Mouse (Mus musculus): Measurements from ENCODE around the gene Sept11. TPM values are rescaled to one million over a fixed set of nuclear protein-coding genes. Genes with fewer than 3 reads are reported as not detected.

Sept11 gene
- polyA plus RNA-seq, 1 experiment from 2014 or later = 175 TPM

DNA sequence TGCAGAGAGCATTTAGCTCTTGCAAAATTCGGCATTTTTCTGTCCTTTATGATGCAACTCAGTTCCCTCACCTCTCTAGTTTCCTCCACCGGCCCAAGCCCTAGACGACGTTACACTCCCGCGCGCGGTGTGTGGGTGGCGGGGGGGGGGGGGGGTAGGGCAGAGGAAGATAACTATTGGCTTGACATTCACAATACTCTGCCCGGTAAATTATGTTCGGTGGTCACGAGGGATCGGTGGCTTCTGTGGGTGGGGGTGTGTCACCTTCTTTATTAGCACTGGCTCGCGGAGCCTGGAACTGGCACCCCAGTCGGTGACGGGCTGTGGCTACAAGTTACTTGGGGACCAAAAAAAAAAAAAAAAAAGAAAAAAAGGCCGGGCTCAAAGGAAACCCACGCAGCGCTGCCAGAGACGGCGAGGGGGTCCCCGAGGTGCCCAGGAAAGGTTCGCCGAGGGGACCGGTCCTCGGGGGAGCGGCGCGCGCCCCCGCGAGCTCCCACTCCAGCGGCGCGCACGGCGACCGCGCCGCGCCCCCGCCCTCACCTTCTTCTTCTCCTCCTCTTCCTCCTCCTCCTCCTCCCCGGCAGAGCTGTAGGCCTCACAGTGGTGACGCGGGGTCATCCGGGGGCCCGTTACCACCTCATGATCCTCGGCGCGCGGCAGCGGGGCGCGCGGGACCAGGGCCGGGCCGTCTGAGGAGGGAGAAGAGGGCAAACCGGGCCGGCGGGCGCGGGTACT is 112.3 kb downstream of the Sept11 start:
- H3K4me1 ChIP-seq (replicated peaks; ENCODE audit: control insufficient read depth, insufficient read depth, low read length) = peaks cover 18% of the 10 kb centered on the region
- H3K27ac ChIP-seq (ENCODE audit: low read length) = peak overlapping the region; percentile 97
- ATAC-seq = peak; percentile 41
- H3K9me3 ChIP-seq (ENCODE audit: control insufficient read depth, low read length) = no peaks in the 10 kb centered on the region
- WGBS = under 1% methylated on average over 43 of the region's 63 CpGs
- H3K4me2 ChIP-seq (ENCODE audit: low read length) = peak overlapping the region; percentile 91
- H3K36me3 ChIP-seq (ENCODE audit: control insufficient read depth, insufficient read depth) = peaks cover 5% of the 10 kb centered on the region; the same call in 1 of the 2 replicates
- peak overlapping the region; percentile 85 for H3K4me3 ChIP-seq (replicated peaks; ENCODE audit: low read length)
- H3K27me3 ChIP-seq (replicated peaks; ENCODE audit: control insufficient read depth, insufficient read depth, low read length) = no peaks in the 10 kb centered on the region
- H3K9ac ChIP-seq (replicated peaks; ENCODE audit: low read depth, low read length) = peak overlapping the region; percentile 96

GRCm38 (mm10) chr5:93206109-93207005 is 113.1 kb downstream of the Sept11 start, which contains the start of the genes Ccni and 2010109A12Rik:
Ccni (minus strand) TSS chr5:93206495.
2010109A12Rik (plus strand) TSS chr5:93206518.
- Histone ChIP-seq H3K9ac (replicated peaks; ENCODE audit: low read depth, low read length) (peak within 1 kb of the TSS; percentile 96), H3K4me2 (ENCODE audit: low read length) (peak within 1 kb of the TSS; percentile 91), H3K36me3 (ENCODE audit: control insufficient read depth, insufficient read depth) (no peaks in the 10 kb centered on the region), H3K27me3 (replicated peaks; ENCODE audit: control insufficient read depth, insufficient read depth, low read length) (no peaks in the 10 kb centered on the region), H3K27ac (ENCODE audit: low read length) (peak within 1 kb of the TSS; percentile 97), H3K9me3 (ENCODE audit: control insufficient read depth, low read length) (no peaks in the 10 kb centered on the region), H3K4me1 (replicated peaks; ENCODE audit: control insufficient read depth, insufficient read depth, low read length) (peaks cover 18% of the 10 kb centered on the region), H3K4me3 (replicated peaks; ENCODE audit: low read length) (peak within 1 kb of the TSS; percentile 85)
- peak; percentile 96 for ATAC-seq
- WGBS = under 1% methylated on average over 71 of the region's 79 CpGs

GRCm38 (mm10) chr5:93207006-93207348 is 113.7 kb downstream of the Sept11 start:
- H3K4me3 ChIP-seq (replicated peaks; ENCODE audit: low read length) = peak overlapping the region; percentile 85
- ATAC-seq = peak; percentile 32
- no peaks in the 10 kb centered on the region for H3K27me3 ChIP-seq (replicated peaks; ENCODE audit: control insufficient read depth, insufficient read depth, low read length)
- H3K36me3 ChIP-seq (ENCODE audit: control insufficient read depth, insufficient read depth) = no peaks in the 10 kb centered on the region
- peaks cover 18% of the 10 kb centered on the region for H3K4me1 ChIP-seq (replicated peaks; ENCODE audit: control insufficient read depth, insufficient read depth, low read length)
- peak overlapping the region; percentile 66 for H3K4me2 ChIP-seq (ENCODE audit: low read length)
- peak overlapping the region; percentile 96 for H3K9ac ChIP-seq (replicated peaks; ENCODE audit: low read depth, low read length)
- H3K27ac ChIP-seq (ENCODE audit: low read length) = peak overlapping the region; percentile 97
- WGBS = 1% methylated on average over 6 of the region's 6 CpGs
- no peaks in the 10 kb centered on the region for H3K9me3 ChIP-seq (ENCODE audit: control insufficient read depth, low read length)

- no peak overlapping the region for H3K4me3 ChIP-seq (replicated peaks; ENCODE audit: low read length)
- peaks cover 18% of the 10 kb centered on the region for H3K4me1 ChIP-seq (replicated peaks; ENCODE audit: control insufficient read depth, insufficient read depth, low read length)
- 52% methylated on average over 1 of the region's 1 CpGs for WGBS
- peak overlapping the region; percentile 66; the same call in 1 of the 2 replicates for H3K4me2 ChIP-seq (ENCODE audit: low read length)
- H3K9me3 ChIP-seq (ENCODE audit: control insufficient read depth, low read length) = no peaks in the 10 kb centered on the region
- H3K27me3 ChIP-seq (replicated peaks; ENCODE audit: control insufficient read depth, insufficient read depth, low read length) = no peaks in the 10 kb centered on the region
- no peaks in the 10 kb centered on the region for H3K36me3 ChIP-seq (ENCODE audit: control insufficient read depth, insufficient read depth)
- no peak overlapping the region for H3K9ac ChIP-seq (replicated peaks; ENCODE audit: low read depth, low read length)
- H3K27ac ChIP-seq (ENCODE audit: low read length) = peak overlapping the region; percentile 50; the same call in 1 of the 2 replicates
- no peak for ATAC-seq
Observed at GRCm38 (mm10) chr5:93207555-93207954, 114.3 kb downstream of the Sept11 start.

- ATAC-seq = no peak
- no peaks in the 10 kb centered on the region for H3K4me1 ChIP-seq (replicated peaks; ENCODE audit: control insufficient read depth, insufficient read depth, low read length)
- WGBS = 86% methylated on average over 3 of the region's 3 CpGs
Observed at GRCm38 (mm10) chr5:93218375-93218774, 125.1 kb downstream of the Sept11 start.

GRCm38 (mm10) chr5:93221661-93222060 is 128.4 kb downstream of the Sept11 start:
- WGBS = 58% methylated on average over 3 of the region's 3 CpGs
- Histone ChIP-seq H3K27ac (ENCODE audit: low read length) (no peak overlapping the region), H3K4me3 (replicated peaks; ENCODE audit: low read length) (no peak overlapping the region), H3K9ac (replicated peaks; ENCODE audit: low read depth, low read length) (no peak overlapping the region), H3K9me3 (ENCODE audit: control insufficient read depth, low read length) (no peaks in the 10 kb centered on the region), H3K36me3 (ENCODE audit: control insufficient read depth, insufficient read depth) (no peaks in the 10 kb centered on the region), H3K27me3 (replicated peaks; ENCODE audit: control insufficient read depth, insufficient read depth, low read length) (no peaks in the 10 kb centered on the region), H3K4me2 (ENCODE audit: low read length) (no peak overlapping the region), H3K4me1 (replicated peaks; ENCODE audit: control insufficient read depth, insufficient read depth, low read length) (no peaks in the 10 kb centered on the region)
- no peak for ATAC-seq

More at GRCm38 (mm10) chr5:93218375-93218774, 125.1 kb downstream of the Sept11 start:
- Histone ChIP-seq H3K27me3 (replicated peaks; ENCODE audit: control insufficient read depth, insufficient read depth, low read length) (no peaks in the 10 kb centered on the region), H3K27ac (ENCODE audit: low read length) (no peak overlapping the region), H3K36me3 (ENCODE audit: control insufficient read depth, insufficient read depth) (no peaks in the 10 kb centered on the region), H3K9ac (replicated peaks; ENCODE audit: low read depth, low read length) (no peak overlapping the region), H3K4me3 (replicated peaks; ENCODE audit: low read length) (no peak overlapping the region), H3K9me3 (ENCODE audit: control insufficient read depth, low read length) (no peaks in the 10 kb centered on the region), H3K4me2 (ENCODE audit: low read length) (no peak overlapping the region)

DNA sequence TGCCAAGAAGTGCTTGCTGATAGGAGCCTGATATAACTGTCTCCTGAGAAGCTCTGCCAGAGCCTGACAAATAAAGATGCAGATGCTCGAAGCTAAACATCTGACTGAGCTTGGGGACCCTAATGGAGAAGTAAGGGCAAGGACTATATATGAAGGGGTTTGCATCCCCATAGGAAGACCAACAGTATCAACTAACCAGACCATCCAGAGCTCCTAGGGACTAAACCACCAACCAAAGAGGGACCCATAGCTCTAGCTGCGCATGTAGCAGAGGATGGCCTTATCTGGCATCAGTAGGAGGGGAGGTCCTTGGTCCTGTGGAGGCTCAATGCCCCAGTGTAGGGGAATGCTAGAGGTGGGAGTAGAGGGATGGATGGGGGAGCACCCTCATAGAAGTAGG is 131.3 kb downstream of the Sept11 start:
- no peaks in the 10 kb centered on the region for H3K4me1 ChIP-seq (replicated peaks; ENCODE audit: control insufficient read depth, insufficient read depth, low read length)
- H3K9me3 ChIP-seq (ENCODE audit: control insufficient read depth, low read length) = no peaks in the 10 kb centered on the region
- no peaks in the 10 kb centered on the region for H3K27me3 ChIP-seq (replicated peaks; ENCODE audit: control insufficient read depth, insufficient read depth, low read length)
- no peak overlapping the region for H3K4me3 ChIP-seq (replicated peaks; ENCODE audit: low read length)
- H3K9ac ChIP-seq (replicated peaks; ENCODE audit: low read depth, low read length) = no peak overlapping the region
- 82% methylated on average over 2 of the region's 2 CpGs for WGBS
- no peak overlapping the region for H3K4me2 ChIP-seq (ENCODE audit: low read length)
- no peak overlapping the region for H3K27ac ChIP-seq (ENCODE audit: low read length)
- H3K36me3 ChIP-seq (ENCODE audit: control insufficient read depth, insufficient read depth) = no peaks in the 10 kb centered on the region
- no peak for ATAC-seq

Data from forebrain, embryonic 16.5 days (tissue).